1 mouse cellular context compared by ENCODE assay signal in the genomic region with DNA sequence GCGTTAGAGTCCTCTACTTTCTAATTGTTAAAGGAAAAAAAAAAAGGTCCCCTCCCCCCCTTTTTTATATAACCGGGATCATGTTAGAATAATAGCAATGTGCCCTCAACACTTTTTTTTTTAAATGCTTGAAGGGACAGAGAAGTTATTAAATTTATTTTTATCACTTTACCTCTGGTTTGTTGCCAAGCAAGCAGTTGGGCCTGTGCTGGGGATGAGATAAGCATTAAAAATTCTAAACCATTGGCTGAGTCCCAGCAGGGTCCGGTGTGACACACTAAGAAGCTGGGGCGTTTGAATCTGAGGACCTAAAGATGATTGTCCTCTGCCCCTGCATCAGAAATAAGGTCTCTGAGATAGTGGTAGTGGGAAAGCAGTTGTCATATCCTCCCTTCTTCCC.
TF ChIP-seq lines count a peak whose summit lies in the region.

No protein-coding gene starts in this region.

TF ChIP-seq in MEL, 35 proteins besides CTCF, POLR2A, EP300 and RAD21 (continued from another document):
- TF ChIP-seq GABPA (IDR thresholded peaks at IDR 0.05; ENCODE audit: low read depth, low read length): no peak
- peak; percentile 81 for TF ChIP-seq ZNF384 (IDR thresholded peaks at IDR 0.05; ENCODE audit: low read depth, low read length)
- TF ChIP-seq ELF1 (IDR thresholded peaks at IDR 0.05; ENCODE audit: low read depth, low read length): no peak
- TF ChIP-seq E2F4 (IDR thresholded peaks at IDR 0.05; ENCODE audit: borderline replicate concordance, low read depth, low read length): no peak
- TF ChIP-seq MAFK (IDR thresholded peaks at IDR 0.05; ENCODE audit: borderline replicate concordance, low read depth, low read length): no peak
- TF ChIP-seq RCOR1 (IDR thresholded peaks at IDR 0.05; ENCODE audit: low read depth, low read length): peak; percentile 53; the same call in 1 of the 2 replicates
- peak; percentile 71 for TF ChIP-seq ETS1 (IDR thresholded peaks at IDR 0.05; ENCODE audit: low read depth, low read length)
- TF ChIP-seq ZC3H11A (IDR thresholded peaks at IDR 0.05; ENCODE audit: low read depth, low read length): no peak
- TF ChIP-seq TAL1 (IDR thresholded peaks at IDR 0.05; ENCODE audit: low read length): no peak
- TF ChIP-seq MXI1 (IDR thresholded peaks at IDR 0.05; ENCODE audit: low read depth, low read length): no peak
- TF ChIP-seq MAX (IDR thresholded peaks at IDR 0.05; ENCODE audit: low read length): no peak
- no peak for TF ChIP-seq BHLHE40 (IDR thresholded peaks at IDR 0.05; ENCODE audit: borderline replicate concordance, low read depth, low read length)
- no peak for TF ChIP-seq USF1 (IDR thresholded peaks at IDR 0.05; ENCODE audit: low read depth, low read length)
- no peak for TF ChIP-seq ZKSCAN1 (IDR thresholded peaks at IDR 0.05; ENCODE audit: low read depth, low read length)
- TF ChIP-seq HCFC1 (IDR thresholded peaks at IDR 0.05; ENCODE audit: low read depth, low read length): no peak
- peak; percentile 70 for TF ChIP-seq TCF12 (IDR thresholded peaks at IDR 0.05; ENCODE audit: low read depth, low read length)
- TF ChIP-seq POLR2AphosphoS5 (IDR thresholded peaks at IDR 0.05; ENCODE audit: borderline replicate concordance, low read depth, low read length): no peak
- TF ChIP-seq SMC3 (IDR thresholded peaks at IDR 0.05; ENCODE audit: low read depth, low read length): 0 out of 2 replicates have a peak, but pooled peaks have one; percentile 10
- no peak for TF ChIP-seq ZMIZ1 (IDR thresholded peaks at IDR 0.05; ENCODE audit: low read depth, low read length)
- TF ChIP-seq TBP (IDR thresholded peaks at IDR 0.05; ENCODE audit: low read depth, low read length): no peak
- no peak for TF ChIP-seq JUND (IDR thresholded peaks at IDR 0.05; ENCODE audit: low read depth, low read length)
- no peak for TF ChIP-seq CHD1 (IDR thresholded peaks at IDR 0.05; ENCODE audit: low read depth, low read length)
- 0 out of 2 replicates have a peak, but pooled peaks have one; percentile 44 for TF ChIP-seq MEF2A (IDR thresholded peaks at IDR 0.05; ENCODE audit: extremely low read depth, insufficient replicate concordance, low read depth, low read length, poor library complexity, severe bottlenecking)
